Mouse (Mus musculus) lung, postnatal 25 days (tissue): ENCODE measurements around the gene Mrpl45.
A peak's percentile ranks its signal among the peaks of the same experiment; 100 is the strongest.
"Not testable (repeated sequence)": the region's sequence is repeated elsewhere in the genome, so short reads cannot be mapped to it uniquely, and the experiment has no call there.

Source experiments
- DNase-seq: peaks from one replicate; pipeline ENCODE4 v3.0.0; 2022; ENCODE audit warnings: low spot score

The Mrpl45 gene

DNA sequence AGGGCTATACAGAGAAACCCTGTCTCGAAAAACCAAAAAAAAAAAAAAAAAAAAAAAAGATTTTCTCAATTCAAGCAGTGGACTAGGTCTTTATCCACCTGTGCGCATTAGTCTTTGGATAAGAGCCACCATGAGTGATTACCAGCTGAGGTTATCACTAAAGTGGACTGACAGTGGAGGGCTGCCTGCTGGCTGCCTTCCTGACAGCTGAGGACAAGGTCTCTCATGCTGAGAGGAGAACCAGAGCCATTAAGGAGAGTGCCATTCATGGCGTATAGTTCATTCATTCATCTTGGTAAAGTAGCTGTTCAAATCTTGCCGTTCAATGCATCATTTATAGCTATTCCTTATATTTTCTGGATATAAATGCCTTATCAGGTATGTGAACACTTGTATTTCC lies 19.0 kb upstream of the Mrpl45 start:
- no peak for DNase-seq

DNA sequence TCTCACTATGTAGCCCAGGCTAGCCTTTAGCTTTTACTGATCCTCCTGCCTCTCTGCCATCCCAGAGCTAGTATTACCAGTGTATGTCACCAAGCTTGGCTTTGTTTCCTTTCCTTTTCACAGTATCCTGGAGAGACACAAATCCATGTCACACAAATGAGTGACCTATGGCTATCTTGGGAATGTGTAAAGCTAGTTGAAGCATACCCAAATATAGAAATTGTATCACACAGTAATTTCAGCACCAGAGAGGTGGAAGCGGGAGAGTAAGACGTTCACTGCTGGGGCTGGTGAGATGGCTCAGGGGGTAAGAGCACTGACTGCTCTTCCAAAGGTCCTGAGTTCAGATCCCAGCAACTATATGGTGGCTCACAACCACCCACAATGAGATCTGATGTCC lies 15.6 kb upstream of the Mrpl45 start:
- no peak for DNase-seq

DNA sequence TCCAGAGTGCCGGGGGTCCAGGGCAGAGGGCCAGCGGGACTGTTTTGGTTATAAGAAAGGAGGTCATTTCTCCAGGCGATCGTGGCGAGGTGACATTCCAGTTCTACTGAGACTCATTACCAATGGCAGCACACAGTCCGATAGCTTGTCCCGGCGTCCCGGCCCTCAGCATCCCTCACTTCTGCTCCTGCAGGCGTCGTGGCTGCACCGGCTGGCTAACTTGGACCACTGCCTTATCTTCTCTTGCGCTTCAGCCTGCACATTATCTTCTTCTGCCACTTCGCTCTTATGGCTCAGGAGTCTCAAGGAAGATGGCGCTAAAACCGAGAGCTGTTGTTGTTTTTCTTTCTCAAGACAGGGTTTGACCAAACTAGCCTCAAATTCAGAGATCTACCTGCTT lies 14.1 kb upstream of the Mrpl45 start:
- DNase-seq: no peak

DNA sequence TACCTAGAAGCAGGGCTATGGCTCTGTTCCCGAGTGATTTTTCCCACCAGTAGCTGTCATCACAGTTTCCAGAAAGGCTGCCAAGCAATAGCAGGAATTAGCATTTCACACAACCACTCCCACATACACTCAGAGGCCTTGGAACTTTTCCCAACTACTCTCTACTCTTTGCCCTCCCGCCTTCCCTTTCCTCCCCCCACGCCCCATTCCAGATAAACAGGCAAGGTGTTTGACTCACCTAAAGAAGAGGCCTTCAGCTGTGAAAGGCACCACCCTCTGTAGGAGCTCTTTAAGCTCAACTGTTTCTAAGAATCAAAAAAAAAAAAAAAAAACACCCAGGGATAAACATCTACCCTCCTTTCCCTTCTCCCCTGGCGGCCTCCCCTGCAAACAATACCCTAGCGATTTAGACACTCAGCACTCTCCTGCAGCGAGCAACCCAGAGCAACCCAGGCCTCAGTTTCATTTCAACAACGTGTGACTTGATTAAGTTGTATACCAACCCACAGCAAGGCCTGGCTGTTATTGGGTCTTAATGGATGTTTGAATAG lies 13.2 kb upstream of the Mrpl45 start:
- DNase-seq: peak; percentile 90

DNA sequence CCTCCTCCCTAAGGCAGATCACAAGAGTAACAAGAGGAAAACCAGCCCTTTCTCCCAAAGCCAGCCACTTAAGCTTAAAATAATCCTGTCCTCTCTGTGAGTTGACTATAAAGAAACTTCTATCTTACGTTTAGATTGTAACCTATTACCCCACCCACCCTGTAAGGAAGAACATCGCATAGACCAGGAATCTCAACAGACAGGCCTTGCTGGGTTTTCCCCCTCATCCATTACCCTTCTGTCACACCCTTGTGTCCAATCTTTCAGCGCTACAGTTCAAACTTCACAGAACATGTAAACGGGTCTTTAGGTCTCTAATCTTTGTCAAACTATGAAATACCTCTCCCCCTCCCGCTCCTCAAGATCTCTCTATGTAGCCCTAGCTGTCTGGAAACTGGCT lies 10.9 kb upstream of the Mrpl45 start:
- no peak for DNase-seq

DNA sequence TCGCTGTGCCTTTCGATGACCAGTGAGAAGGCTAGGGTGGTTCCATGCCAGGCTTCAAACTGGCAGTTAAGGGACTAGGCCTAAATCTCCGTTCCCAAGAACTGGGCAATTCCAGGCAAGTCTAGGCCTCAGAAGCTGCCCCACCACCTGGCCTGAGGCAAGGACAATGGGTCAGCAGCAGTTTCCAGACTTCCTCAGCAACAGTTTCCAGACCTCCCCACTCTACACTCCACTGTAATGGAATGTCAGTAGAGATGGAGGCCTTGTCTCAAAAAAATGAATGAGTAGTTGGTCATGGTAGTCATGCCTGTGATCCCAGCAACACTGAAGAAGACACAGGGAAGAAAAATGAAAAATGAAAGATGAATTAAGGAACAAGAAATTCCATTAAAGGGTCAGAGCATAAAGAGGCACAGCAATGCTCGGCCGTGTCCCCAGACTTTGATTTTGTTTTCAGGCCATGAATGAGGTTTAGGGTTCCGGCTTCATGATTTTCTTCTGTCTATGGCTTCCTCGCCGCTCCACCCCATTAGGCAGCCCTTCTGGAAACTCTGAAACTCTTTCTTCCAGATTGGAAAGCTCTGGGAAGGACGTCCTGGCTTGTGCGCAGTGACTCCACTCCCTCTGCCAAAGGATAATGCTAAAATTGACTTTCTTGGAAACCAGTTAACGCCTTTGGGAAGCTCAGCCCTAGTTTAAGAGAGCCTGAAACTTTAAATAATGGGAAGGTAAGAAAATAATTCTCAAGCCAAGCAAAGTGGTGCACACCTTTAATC lies 8.0 kb upstream of the Mrpl45 start:
- no peak for DNase-seq

DNA sequence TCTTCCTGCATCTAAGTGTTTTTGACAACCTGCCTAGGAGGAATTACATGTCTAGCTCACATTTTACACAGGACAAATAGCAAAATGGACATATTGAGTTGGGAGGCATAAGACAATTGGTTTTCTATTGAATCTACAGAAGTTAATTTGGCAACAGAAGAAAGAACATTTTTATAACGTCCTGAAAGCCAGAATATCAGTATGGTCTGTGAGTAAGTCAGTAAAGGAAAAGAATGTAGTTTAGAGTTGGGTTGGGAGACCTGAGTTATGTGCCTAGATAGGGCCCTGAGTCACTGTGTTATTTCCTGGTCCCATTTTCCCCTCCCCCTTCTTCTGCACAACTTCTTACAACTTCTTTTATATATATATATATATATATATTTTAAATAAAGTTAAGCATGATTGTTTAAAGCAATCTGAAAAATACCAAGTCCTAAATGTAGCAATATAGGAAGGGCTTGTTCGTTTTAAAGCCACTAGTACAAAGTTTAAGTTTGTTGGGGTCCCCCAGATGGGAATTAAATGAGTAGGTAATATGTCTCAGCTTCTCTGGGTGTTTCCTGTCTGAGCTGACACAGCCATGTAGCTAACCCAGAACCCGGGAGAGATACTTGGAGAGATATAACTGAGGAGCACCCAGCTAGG lies 6.6 kb upstream of the Mrpl45 start:
- no peak for DNase-seq

DNA sequence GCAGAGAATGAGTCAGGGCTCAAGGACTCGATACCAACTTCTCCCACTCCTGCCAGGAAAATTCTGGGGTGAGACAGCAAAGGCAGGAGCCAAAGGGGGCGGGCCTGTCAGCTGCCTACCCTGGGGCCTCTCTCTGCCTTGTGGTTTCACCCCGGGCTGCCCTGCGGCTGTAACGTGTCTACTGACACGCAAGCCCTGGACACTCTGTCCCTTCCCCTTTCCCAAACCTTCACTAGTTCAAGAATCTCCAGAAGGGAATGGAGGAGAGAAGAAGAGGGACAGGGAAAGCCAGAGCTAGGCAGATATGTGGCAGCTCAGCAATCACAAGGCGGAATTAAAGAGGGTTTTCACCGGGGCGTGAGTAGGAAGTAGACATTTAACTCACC lies 6.1 kb upstream of the Mrpl45 start:
- DNase-seq: peak; percentile 88

DNA sequence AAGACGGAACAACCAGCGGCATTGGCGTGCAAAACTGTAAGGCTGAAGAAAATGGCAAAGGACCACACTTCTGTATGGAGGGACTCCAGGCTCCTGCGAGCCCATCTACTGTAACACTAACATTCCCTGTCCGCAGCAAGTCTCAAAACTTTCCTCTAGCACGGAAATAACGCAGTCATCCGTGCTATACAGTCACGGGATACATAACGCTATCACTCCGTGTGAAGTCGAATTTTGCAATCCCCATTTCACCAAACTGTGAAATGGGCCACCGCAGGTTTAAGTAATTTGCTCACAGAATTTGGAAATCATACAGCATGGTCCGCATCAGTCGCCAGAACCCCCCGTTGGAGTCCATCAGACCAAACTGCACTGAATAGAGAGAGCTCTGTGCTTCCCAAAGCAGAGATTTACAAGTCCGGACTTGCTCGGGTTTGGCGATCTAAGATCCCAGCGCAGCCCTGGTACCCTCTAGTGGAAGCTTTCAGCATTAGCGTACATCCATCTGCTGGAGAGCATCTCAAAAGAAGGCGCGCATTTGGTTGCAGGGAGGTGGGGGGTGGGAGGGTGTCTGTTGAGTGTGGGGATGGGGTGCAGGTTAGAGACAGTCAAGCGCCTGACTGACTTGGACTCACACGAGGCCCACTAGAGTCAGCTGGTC lies 5.5 kb upstream of the Mrpl45 start:
- peak; percentile 88 for DNase-seq

DNA sequence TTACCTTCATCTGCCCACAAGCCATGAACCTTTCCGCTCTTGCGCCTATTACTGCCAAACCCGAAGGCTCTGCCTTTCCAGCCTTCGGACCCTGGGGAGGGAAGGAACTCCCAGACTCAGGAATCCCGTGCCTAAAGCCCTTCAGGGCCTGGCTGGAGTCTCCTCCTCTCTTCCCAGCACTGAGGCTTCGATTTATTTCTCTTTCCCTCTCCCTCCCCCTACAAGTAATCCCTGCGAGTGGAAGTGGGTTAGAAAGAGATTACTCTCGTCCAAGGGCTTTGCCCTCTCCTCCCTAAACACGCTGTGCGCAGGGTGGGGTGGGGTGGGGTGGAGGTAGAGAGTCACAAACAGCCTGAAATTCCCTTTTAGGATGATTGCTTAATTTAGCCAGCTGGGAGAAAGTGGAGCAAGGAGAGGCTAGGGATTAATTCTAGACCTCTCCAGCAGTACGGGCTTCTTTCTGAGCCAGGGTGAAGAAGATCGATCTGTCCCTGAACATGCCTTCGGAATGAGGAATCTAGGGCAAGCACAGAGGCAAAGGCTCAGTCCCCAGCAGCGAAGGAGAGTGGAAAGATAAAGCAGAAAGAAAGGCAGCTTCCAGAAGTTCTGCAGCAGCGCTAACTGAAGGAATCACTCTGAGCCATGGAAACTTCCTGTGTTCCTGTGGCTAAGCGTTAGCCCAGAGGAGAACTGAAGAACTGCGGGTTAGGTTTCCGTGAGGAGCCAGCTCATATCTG lies 4.5 kb upstream of the Mrpl45 start:
- peak; percentile 31 for DNase-seq

DNA sequence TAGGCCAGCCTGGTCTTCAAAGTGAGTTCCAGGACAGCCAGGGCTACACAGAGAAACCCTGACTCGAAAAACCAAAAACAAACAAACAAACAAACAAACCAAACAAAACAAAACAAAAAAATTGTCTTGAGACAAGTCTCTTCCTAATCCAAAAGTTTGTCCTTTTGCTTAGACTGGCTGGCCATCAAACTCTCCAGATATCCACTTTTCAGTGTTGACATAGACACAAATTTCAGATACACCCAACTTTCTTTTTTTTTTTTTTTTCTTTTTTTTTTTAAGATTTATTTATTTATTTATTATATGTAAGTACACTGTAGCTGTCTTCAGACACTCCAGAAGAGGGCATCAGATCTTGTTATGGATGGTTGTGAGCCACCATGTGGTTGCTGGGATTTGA lies 2.6 kb upstream of the Mrpl45 start:
- DNase-seq: not testable (repeated sequence)

DNA sequence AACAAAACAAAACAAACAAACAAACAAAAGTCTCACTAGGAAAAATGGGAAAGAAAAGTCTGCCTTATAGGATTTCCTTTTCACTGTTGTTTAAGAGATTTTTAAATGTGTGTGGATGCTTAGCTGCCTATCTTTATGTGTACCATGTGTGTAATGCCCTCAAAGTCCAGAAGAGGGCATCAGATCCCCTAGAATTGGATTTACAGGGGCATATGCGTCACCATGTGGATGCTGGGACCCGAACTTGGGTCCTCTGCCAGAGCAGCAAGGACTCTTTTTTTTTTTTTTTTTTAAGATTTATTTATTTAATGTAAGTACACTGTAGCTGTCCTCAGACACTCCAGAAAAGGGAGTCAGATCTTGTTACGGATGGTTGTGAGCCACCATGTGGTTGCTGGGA lies 1.4 kb upstream of the Mrpl45 start:
- DNase-seq: no peak

DNA sequence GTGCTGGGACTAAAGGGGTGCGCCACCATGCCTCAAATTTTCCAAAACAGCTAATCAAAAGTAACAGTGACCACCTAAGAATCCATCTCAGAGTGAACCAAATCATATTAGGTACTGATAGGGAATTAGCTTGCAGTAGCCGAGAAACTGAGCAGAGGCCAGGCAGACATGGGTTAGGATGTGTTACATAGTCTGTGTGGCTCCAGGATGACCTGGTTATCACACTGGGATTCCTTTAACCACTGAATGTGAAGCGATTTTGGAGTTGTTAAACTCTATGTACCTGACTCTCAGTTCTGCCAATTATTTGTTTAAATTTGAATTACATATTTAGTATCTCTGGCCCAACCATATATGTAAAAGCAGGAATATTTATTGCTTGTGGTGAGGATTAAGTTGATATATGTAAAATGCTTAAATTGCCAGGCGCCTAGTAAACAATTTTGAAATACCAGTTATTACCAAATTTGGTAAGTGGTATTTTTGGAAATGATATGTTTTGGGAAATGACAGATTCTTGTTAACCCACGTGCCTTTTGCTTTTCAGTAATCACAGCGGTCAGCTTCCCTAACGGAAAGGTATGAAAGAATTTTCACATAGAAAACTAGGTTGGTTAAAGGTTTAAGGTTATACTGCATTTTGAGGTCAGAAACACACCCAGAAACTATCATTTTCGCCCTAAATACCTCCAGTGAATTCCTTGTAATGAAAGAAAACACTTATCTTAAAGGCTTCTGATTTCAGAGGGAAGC lies 589 bp upstream of the Mrpl45 start:
- DNase-seq: no peak

DNA sequence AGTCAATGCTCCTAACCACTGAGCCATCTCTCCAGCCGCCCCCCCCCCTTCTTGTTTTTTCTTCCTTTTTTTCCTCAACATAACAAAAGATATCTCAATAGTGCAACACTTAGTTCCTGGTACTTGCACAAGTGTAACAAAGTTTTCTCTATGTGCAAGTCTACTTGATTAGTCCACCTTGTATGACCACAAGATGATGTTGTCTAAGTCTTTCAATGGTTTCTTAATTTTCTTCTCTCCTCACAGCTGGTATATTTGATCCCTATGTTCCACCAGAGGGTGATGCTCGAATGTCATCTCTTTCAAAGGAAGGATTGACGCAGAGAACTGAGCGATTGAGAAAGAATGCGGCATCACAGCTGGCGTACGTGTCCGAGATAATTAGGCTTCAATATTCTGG lies 5.7 kb downstream of the Mrpl45 start:
- DNase-seq: no peak

DNA sequence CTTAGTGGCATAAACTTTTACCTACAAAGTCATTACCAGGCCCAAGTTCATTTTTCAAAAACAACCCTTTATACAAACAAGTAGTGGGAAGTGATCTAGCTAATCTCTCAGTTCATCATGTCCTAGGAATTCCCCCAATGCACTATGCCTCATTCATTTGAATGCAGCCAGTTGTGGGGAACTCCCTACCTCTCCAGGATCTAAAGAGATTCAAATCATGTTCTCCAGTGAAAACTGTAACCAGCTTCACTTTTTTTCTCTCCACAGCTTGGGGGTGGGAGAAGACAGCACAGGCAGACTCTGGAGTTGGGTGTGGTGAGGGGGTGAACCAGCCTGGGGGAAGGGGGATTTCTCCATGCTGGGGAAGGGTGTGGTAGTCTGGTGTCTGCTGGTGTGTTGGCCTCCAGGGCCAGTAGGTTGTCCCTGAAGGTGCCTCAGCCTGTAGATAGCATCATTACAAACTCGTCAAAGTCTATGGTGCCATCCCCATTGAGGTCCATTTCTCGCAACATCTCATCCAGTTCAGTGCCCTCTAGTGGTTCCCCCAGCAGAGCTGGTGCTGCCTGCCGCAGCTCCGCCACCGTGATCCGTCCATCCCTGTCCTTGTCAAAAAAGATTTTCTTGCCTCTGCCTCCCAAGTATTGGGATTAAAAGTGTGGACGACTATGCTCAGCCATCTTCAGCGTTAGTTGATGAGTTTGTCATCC lies 6.5 kb downstream of the Mrpl45 start:
- DNase-seq: not testable (repeated sequence)

DNA sequence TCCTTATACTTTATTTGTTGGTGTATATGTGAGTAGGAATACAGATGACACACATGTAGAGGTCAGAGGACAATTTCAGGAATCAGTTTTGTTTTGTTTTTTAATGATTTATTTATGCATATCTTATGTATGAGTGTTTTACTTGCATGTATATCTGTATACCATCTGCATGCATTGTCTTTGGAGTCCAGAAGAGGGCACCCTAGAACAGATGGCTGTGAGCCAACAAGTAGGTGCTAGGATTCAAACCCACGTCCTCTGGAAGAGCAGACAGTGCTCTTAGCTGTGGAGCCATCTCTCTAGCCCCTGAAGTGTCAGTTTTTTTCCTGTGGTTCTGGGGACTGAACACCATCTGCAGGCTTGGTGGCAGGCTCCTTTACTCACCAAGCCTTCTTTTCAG lies 9.7 kb downstream of the Mrpl45 start:
- no peak for DNase-seq

DNA sequence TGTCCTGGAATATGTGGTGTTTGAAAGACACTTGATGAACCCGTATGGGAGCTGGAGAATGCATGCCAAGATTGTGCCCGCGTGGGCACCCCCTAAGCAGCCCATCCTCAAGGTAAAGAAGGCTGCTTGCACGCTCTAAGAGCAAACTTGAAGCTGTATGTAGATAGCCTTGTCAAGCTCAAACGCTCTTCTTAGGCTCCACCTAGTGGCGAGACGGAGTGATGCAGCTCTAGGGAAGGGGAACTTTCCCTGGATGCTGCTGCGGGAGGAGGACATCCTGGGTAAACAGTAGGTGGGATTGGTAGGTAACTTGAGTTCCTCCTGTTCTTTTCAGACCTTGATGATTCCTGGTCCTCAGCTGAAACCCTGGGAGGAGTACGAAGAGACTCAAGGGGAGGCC lies 12.6 kb downstream of the Mrpl45 start:
- DNase-seq: peak; percentile 58

DNA sequence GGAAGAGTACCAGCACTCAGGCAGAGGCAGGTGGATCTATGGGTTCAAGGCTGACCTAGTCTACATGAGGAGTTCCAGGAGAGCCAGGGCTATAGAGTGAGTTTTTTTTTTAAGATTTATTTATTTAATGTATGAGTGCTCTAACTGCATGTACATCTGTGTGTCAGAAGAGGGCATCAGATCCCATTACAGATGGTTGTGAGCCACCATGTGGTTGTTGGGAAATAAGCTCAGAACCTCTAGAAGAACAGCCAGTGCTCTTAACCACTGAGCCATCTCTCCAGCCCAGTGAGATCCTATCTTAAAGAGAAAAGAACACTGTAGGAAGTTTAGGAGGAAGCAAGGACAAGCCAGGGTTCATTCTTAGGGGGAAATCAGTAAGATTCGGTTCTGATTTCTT lies 14.8 kb downstream of the Mrpl45 start:
- DNase-seq: no peak

DNA sequence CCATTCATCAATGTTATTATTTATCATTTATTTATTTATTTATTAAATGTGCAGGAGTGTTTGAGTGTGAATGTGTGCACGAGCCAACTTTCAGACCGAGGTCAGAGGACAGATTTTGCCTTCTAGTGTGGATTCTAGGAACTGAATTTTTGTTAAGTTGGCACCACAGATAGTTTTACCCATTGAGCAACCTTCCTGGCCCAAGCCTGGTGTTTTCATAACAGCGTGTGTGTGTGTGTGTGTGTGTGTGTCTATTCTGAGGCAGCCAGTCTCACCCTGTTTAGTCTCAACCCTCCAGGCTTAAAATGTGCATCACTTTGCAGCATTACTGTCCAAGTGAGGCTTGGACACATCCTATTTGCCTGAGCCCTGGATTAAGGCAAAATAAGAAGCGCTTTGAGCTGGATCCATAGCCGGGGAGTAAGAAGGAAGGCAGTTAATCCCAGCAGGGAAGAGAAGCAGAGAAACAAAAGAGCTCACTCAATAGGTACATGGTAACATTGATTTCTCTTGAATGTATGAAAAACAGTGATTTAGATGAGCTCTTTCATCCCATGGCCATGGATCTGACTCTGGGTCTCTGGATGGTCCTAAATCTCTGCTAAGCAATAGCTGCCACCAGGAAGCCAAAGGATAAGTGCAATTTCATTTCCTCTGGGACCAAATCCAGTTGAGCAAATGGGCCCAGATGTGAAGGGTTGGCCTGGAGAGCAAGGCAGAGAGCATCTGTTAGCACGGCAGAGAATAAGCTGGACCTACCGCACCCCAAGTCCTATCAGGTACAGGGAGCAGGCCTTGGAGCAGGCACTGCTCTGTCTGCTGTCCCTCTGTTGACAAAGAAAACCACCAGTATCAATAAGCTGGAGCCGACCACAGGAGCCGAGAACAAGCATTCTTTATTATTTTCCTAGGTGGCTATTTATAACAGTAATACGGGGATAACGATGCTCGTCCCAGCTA lies 16.0 kb downstream of the Mrpl45 start:
- DNase-seq: no peak

DNA sequence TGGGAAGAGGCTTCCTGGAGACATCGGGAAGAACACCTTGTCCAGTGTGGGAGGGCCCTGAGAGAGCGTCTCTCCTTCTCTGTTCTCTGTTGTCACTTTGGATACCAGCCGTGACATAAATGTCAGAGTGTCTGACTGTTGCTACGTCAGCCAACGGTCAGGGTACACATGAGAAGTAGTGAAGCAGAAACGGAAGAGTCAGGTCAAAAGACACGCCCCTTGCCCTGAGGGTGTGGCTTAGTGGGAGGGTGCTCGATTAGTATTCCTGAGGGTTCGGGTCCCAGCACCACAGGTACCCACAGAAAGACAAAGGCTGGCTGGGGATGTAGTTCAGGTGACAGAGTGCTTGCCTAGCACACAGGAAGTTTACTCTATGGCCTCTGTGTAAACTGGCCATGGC lies 17.5 kb downstream of the Mrpl45 start:
- DNase-seq: no peak
